Mouse (Mus musculus): Measurements from ENCODE around the gene Ccdc27. TPM values are rescaled to one million over a fixed set of nuclear protein-coding genes. Genes with fewer than 3 reads are reported as not detected.

Gene Ccdc27
- not detected for total RNA-seq (2021)

GRCm38 (mm10) chr4:154042577-154042976, at the start of gene Ccdc27:
Gene Ccdc27 (minus strand): TSS chr4:154042677.
- no peak for DNase-seq

GRCm38 (mm10) chr4:154091356-154091755, 48.9 kb upstream of the Ccdc27 start:
- no peak for DNase-seq

GRCm38 (mm10) chr4:154089205-154089604, 46.7 kb upstream of the Ccdc27 start:
- DNase-seq = no peak

- DNase-seq = no peak
Observed at GRCm38 (mm10) chr4:154086436-154086835, 44.0 kb upstream of the Ccdc27 start.

- DNase-seq = no peak
Observed at GRCm38 (mm10) chr4:154085856-154086255, 43.4 kb upstream of the Ccdc27 start.

- DNase-seq = no peak
Observed at GRCm38 (mm10) chr4:154081974-154082373, 39.5 kb upstream of the Ccdc27 start.

GRCm38 (mm10) chr4:154081021-154081420, 38.5 kb upstream of the Ccdc27 start:
- DNase-seq = no peak

- no peak for DNase-seq
Observed at GRCm38 (mm10) chr4:154080211-154080610, 37.7 kb upstream of the Ccdc27 start.

- no peak for DNase-seq
Observed at GRCm38 (mm10) chr4:154071941-154072340, 29.5 kb upstream of the Ccdc27 start.

GRCm38 (mm10) chr4:154071521-154071920, 29.0 kb upstream of the Ccdc27 start:
- no peak for DNase-seq

- peak; percentile 60 for DNase-seq
Observed at GRCm38 (mm10) chr4:154070896-154071295, 28.4 kb upstream of the Ccdc27 start.

GRCm38 (mm10) chr4:154064827-154065773, 22.6 kb upstream of the Ccdc27 start:
- DNase-seq = peak; percentile 24

- DNase-seq = peak; percentile 31
Observed at GRCm38 (mm10) chr4:154057696-154058095, 15.2 kb upstream of the Ccdc27 start.

GRCm38 (mm10) chr4:154056661-154057060, 14.2 kb upstream of the Ccdc27 start:
- DNase-seq = peak; percentile 48

GRCm38 (mm10) chr4:154056046-154056445, 13.6 kb upstream of the Ccdc27 start:
- no peak for DNase-seq

GRCm38 (mm10) chr4:154055482-154055881, 13.0 kb upstream of the Ccdc27 start:
- DNase-seq = peak; percentile 14

GRCm38 (mm10) chr4:154053065-154053464, 10.6 kb upstream of the Ccdc27 start:
- no peak for DNase-seq

- DNase-seq = no peak
Observed at GRCm38 (mm10) chr4:154051401-154051800, 8.9 kb upstream of the Ccdc27 start.

GRCm38 (mm10) chr4:154045837-154046236, 3.4 kb upstream of the Ccdc27 start:
- no peak for DNase-seq

GRCm38 (mm10) chr4:154037123-154037522, 5.4 kb downstream of the Ccdc27 start:
- DNase-seq = no peak

GRCm38 (mm10) chr4:154028646-154029045, 13.8 kb downstream of the Ccdc27 start:
- no peak for DNase-seq

- DNase-seq = no peak
Observed at GRCm38 (mm10) chr4:154028066-154028465, 14.4 kb downstream of the Ccdc27 start.

- no peak for DNase-seq
Observed at GRCm38 (mm10) chr4:154026441-154026761, 16.1 kb downstream of the Ccdc27 start.
